Mouse (Mus musculus): ENCODE data around the gene Aqp7. TPM values are rescaled to one million over a fixed set of nuclear protein-coding genes. Genes with fewer than 3 reads are reported as not detected.

Aqp7 gene
- polyA plus RNA-seq, 1 experiment: 2.9 TPM

DNA sequence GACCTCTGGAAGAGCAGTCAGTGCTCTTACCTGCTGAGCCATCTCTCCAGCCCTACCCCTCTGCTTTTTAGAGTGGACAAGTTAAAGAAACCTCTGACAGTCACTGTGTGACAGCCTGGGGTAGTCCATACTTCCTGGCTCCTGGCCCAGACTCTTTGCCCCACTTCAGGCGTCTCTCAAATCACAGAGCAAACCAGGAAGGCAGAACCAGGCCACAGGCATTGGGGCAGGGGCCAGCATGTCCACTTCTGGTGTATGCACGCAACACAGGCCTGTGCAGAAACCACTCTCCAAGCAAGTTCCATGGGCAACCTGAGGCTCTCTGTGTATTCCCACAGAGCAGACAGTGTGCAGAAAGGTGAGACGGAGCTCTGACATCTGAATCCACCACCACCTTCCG, 17.3 kb upstream of the Aqp7 start:
- Histone ChIP-seq H3K4me1 (ENCODE audit: control insufficient read depth, insufficient read depth, low read length) (no peaks in the 10 kb centered on the region), H3K4me3 (replicated peaks; ENCODE audit: extremely low read depth, low read depth, low read length) (no peak overlapping the region)
- no peak for DNase-seq
- 75% methylated on average over 4 of the region's 4 CpGs for WGBS
- TF ChIP-seq POLR2A (IDR thresholded peaks at IDR 0.05; ENCODE audit: borderline replicate concordance, extremely low read depth, low read depth, low read length) (no peak), CTCF (IDR thresholded peaks at IDR 0.05; ENCODE audit: insufficient read depth, low read length) (no peak)

DNA sequence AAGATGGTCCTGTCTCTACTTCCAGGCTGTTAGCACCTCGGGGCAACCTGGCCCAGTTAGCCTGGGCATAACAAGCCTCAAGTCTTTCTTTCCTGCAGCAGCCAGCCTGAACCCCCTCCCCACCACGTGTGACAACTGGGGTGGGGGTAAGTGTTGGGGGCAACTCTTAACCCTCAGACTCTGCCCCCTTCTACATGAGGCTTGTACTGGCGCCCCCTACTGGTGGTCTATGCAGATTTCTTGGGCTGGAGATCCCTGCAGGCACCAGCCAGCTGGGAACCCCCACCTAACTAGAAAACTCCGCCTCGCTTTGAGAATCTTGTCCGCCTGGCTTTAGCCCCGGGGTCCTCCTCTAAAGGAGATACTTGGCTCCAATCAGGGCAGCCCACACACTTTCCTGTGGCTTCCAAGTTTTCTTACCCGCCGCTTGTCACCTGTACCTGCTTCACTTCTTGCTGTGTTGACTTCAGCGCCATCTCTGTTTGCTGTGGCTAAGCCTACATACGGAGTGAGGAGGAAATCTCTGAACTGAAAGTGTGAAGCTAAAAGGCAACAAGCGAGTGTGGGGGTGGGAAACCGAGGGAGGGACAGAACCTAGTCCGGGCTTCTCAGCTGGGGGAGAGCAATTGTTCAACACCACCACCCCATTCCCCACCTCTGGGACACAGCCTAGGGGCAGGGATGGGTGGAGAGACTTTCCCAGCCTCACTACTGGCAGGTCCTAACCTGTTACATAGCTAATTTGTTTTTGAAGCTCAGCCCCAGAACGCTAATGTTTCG, 16.1 kb upstream of the Aqp7 start:
- Histone ChIP-seq H3K4me3 (replicated peaks; ENCODE audit: extremely low read depth, low read depth, low read length) (no peak overlapping the region), H3K4me1 (ENCODE audit: control insufficient read depth, insufficient read depth, low read length) (no peaks in the 10 kb centered on the region)
- TF ChIP-seq POLR2A (IDR thresholded peaks at IDR 0.05; ENCODE audit: borderline replicate concordance, extremely low read depth, low read depth, low read length) (no peak), CTCF (IDR thresholded peaks at IDR 0.05; ENCODE audit: insufficient read depth, low read length) (peak; percentile 32)
- 15% methylated on average over 16 of the region's 16 CpGs for WGBS
- peak; percentile 38 for DNase-seq

GRCm38 (mm10) chr4:41063351-41063750, 15.4 kb upstream of the Aqp7 start:
- TF ChIP-seq POLR2A (IDR thresholded peaks at IDR 0.05; ENCODE audit: borderline replicate concordance, extremely low read depth, low read depth, low read length) (no peak), CTCF (IDR thresholded peaks at IDR 0.05; ENCODE audit: insufficient read depth, low read length) (no peak)
- H3K4me1 ChIP-seq (ENCODE audit: control insufficient read depth, insufficient read depth, low read length): no peaks in the 10 kb centered on the region
- no peak overlapping the region for H3K4me3 ChIP-seq (replicated peaks; ENCODE audit: extremely low read depth, low read depth, low read length)
- DNase-seq: no peak
- 49% methylated on average over 3 of the region's 3 CpGs for WGBS

DNA sequence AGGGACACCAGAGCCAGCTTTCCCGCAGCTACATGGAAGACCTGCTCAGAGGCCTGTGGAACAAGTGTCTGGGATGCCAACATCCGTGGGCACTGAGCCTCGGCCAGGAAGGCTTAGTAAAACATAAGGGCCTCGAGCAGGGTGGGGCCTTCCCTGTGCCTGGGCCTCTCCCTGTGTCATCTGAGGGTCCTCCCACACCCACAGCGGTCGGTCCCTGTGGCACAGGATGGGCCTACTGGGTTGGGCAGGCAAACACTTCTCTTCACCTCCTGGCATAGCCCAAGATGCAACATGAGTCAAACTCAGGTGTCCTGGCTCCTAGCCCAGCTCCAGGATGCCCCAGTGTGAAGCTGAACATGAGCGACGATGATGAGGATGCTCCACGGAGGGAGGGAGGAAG, 9.4 kb upstream of the Aqp7 start:
- TF ChIP-seq CTCF (IDR thresholded peaks at IDR 0.05; ENCODE audit: insufficient read depth, low read length): no peak
- TF ChIP-seq POLR2A (IDR thresholded peaks at IDR 0.05; ENCODE audit: borderline replicate concordance, extremely low read depth, low read depth, low read length): no peak
- 56% methylated on average over 8 of the region's 9 CpGs for WGBS
- H3K4me3 ChIP-seq (replicated peaks; ENCODE audit: extremely low read depth, low read depth, low read length): no peak overlapping the region
- H3K4me1 ChIP-seq (ENCODE audit: control insufficient read depth, insufficient read depth, low read length): 0 out of 2 replicates have a peak, but pooled peaks cover 4% of the 10 kb centered on the region
- DNase-seq: no peak

DNA sequence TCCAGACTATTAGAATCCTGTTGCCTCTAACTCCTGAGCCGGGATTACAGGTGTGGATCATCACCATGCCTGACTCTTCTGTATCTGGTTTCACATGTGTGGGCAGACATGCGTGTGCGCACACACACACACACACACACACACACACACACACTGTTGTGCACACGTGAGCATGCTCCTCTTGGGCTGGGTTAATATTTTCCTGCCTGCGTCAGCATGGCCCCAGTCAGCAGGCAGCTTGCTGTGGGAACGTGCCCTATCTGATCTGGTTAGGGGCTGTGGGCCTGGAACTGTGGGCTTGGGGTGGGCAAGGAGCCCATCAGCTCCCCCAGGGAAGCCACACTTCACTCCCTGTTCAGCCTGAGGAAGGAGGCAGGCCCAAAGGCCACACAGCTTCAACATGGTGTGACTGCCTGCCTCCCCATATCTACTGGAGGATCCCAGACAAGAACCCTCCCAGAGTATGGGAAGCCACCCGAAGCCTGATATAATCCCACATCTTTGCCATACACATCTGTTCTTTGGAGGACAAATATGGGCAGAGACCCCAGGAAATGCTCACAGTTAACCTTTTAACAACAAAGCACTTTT, 8.9 kb upstream of the Aqp7 start:
- DNase-seq: no peak
- H3K4me1 ChIP-seq (ENCODE audit: control insufficient read depth, insufficient read depth, low read length): 0 out of 2 replicates have a peak, but pooled peaks cover 4% of the 10 kb centered on the region
- H3K4me3 ChIP-seq (replicated peaks; ENCODE audit: extremely low read depth, low read depth, low read length): no peak overlapping the region
- no peak for TF ChIP-seq CTCF (IDR thresholded peaks at IDR 0.05; ENCODE audit: insufficient read depth, low read length)
- no peak for TF ChIP-seq POLR2A (IDR thresholded peaks at IDR 0.05; ENCODE audit: borderline replicate concordance, extremely low read depth, low read depth, low read length)
- 74% methylated on average over 7 of the region's 7 CpGs for WGBS

DNA sequence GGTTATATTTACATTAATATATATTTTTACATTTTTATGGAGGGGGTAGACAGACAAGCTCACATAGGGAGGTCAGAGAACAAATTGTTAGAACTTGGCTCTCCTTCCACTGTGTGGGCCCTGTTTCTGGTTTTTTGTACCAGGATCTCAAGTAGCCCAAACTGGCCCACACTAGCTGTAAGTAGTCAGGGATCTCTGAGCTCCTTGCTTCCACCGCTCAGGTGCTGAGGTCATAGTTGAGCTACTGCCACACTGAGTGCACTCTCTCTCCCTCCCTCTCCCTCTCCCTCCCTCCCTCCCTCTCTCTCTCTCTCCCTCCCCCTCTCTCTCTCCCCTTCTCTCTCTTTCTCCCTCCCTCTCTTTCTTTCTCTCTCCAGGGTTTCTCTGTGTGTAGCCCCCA, 8.3 kb upstream of the Aqp7 start:
- 82% methylated on average over 1 of the region's 1 CpGs for WGBS
- TF ChIP-seq CTCF (IDR thresholded peaks at IDR 0.05; ENCODE audit: insufficient read depth, low read length) (no peak), POLR2A (IDR thresholded peaks at IDR 0.05; ENCODE audit: borderline replicate concordance, extremely low read depth, low read depth, low read length) (no peak)
- Histone ChIP-seq H3K4me1 (ENCODE audit: control insufficient read depth, insufficient read depth, low read length) (0 out of 2 replicates have a peak, but pooled peaks cover 4% of the 10 kb centered on the region), H3K4me3 (replicated peaks; ENCODE audit: extremely low read depth, low read depth, low read length) (no peak overlapping the region)
- no peak for DNase-seq

GRCm38 (mm10) chr4:41055111-41055510, 7.2 kb upstream of the Aqp7 start:
- TF ChIP-seq CTCF (IDR thresholded peaks at IDR 0.05; ENCODE audit: insufficient read depth, low read length) (no peak), POLR2A (IDR thresholded peaks at IDR 0.05; ENCODE audit: borderline replicate concordance, extremely low read depth, low read depth, low read length) (no peak)
- whole genome bisulfite sequencing: 31% methylated on average over 13 of the region's 13 CpGs
- 0 out of 2 replicates have a peak, but pooled peaks cover 4% of the 10 kb centered on the region for H3K4me1 ChIP-seq (ENCODE audit: control insufficient read depth, insufficient read depth, low read length)
- peak overlapping the region; percentile 49 for H3K4me3 ChIP-seq (replicated peaks; ENCODE audit: extremely low read depth, low read depth, low read length)
- DNase-seq: peak; percentile 8

- Histone ChIP-seq H3K4me3 (replicated peaks; ENCODE audit: extremely low read depth, low read depth, low read length) (no peak overlapping the region), H3K4me1 (ENCODE audit: control insufficient read depth, insufficient read depth, low read length) (0 out of 2 replicates have a peak, but pooled peaks cover 4% of the 10 kb centered on the region)
- DNase-seq: no peak
- WGBS: 80% methylated on average over 7 of the region's 7 CpGs
- TF ChIP-seq CTCF (IDR thresholded peaks at IDR 0.05; ENCODE audit: insufficient read depth, low read length): no peak
- TF ChIP-seq POLR2A (IDR thresholded peaks at IDR 0.05; ENCODE audit: borderline replicate concordance, extremely low read depth, low read depth, low read length): no peak
Measured at GRCm38 (mm10) chr4:41051781-41052180, 3.8 kb upstream of the Aqp7 start.

DNA sequence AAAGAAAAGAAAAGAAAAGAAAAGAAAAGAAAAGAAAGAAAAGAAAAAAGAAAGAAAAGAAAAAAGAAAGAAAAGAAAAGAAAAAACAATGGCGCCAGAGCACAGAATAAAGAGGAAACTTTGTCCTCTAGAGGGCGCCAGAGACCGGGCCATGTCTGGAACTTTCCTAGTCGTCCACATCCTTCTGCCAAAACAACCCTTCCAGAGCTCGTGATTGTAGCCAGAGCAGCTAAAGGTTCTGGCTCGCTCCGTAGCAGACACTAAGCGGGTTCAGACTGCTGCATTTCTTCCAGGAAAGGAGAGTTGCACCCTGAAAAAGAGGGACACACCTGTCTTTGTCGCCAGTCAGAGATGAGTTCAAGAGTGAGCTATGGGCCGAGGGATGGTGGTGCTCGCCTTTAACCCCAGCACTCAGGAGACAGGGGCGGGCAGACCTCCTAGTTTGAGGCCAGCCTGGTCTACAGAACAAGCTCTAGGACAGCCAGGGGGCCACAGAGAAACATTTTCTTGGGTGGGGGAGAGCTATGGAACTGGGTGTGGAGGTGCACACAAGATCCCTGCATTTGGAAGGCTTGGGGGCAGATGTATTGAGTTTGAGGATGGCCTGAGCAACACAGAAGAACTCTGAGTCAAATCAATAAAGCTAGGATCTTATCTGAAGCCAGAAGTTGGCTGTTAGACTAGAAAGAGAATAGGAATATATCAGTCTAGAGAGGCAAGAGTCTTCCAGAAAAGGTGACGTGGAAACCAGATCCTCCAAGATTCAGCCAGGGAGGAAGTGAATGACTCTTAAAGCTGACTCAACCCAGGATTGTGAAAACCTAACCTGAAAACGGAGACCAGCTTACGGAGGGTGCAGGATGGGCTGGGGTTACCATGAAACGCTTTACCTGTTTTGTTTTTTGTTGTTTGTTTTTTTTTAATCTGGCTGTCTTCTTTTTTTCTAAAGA, 3.1 kb upstream of the Aqp7 start:
- peak; percentile 75 for DNase-seq
- 0 out of 2 replicates have a peak, but pooled peaks cover 4% of the 10 kb centered on the region for H3K4me1 ChIP-seq (ENCODE audit: control insufficient read depth, insufficient read depth, low read length)
- no peak overlapping the region for H3K4me3 ChIP-seq (replicated peaks; ENCODE audit: extremely low read depth, low read depth, low read length)
- peak; percentile 74 for TF ChIP-seq CTCF (IDR thresholded peaks at IDR 0.05; ENCODE audit: insufficient read depth, low read length)
- TF ChIP-seq POLR2A (IDR thresholded peaks at IDR 0.05; ENCODE audit: borderline replicate concordance, extremely low read depth, low read depth, low read length): no peak
- 30% methylated on average over 16 of the region's 16 CpGs for WGBS

All from lung, adult 2 months (tissue).